Mouse (Mus musculus) testis, postnatal 14 days (tissue): ENCODE data around the gene Grhpr.
"Not testable (repeated sequence)": the region's sequence is repeated elsewhere in the genome, so short reads cannot be mapped to it uniquely, and the experiment has no call there.

Experiments
- DNase-seq: peaks from one replicate; pipeline ENCODE4 v3.0.0; 2021; ENCODE audit warnings: low spot score

Grhpr gene

GRCm38 (mm10) chr4:45015615-45016014 lies 34.4 kb downstream of the Grhpr start:
- DNase-seq: no peak

- DNase-seq: peak; percentile 93
These were observed 37.3 kb downstream of the Grhpr start, which contains the start of gene Polr1e for GRCm38 (mm10) chr4:45018452-45018980. Gene Polr1e, plus strand, starts transcription at chr4:45018583.

GRCm38 (mm10) chr4:45019009-45019408 lies 37.8 kb downstream of the Grhpr start:
- DNase-seq: no peak

- DNase-seq: no peak
These were observed 45.3 kb downstream of the Grhpr start for GRCm38 (mm10) chr4:45026459-45026858.

- no peak for DNase-seq
These were observed 51.4 kb downstream of the Grhpr start for GRCm38 (mm10) chr4:45032586-45032985.

- peak; percentile 40 for DNase-seq
These were observed 53.8 kb downstream of the Grhpr start for GRCm38 (mm10) chr4:45034693-45035628.

GRCm38 (mm10) chr4:45036048-45036447 lies 54.9 kb downstream of the Grhpr start:
- DNase-seq: no peak

- DNase-seq: no peak
These were observed 55.4 kb downstream of the Grhpr start for GRCm38 (mm10) chr4:45036571-45036970.

- no peak for DNase-seq
These were observed 56.5 kb downstream of the Grhpr start for GRCm38 (mm10) chr4:45037455-45038410.

- not testable (repeated sequence) for DNase-seq
These were observed 57.7 kb downstream of the Grhpr start for GRCm38 (mm10) chr4:45038879-45039278.

- not testable (repeated sequence) for DNase-seq
These were observed 58.4 kb downstream of the Grhpr start for GRCm38 (mm10) chr4:45039546-45039945.
